Mouse (Mus musculus) spleen, adult 2 months (tissue): Measurements from ENCODE around the gene Mrpl38.

Experiments used
- CTCF ChIP-seq: fragments of 200-500 bp; IDR thresholded peaks from 2 replicates; pipeline ENCODE4 v1.5.1; 2011; ENCODE audit warnings: mild to moderate bottlenecking, inconsistent platforms; ENCODE audit not compliant: insufficient read depth, insufficient read length, insufficient replicate concordance; ENCODE audit errors: extremely low read depth
- POLR2A ChIP-seq: fragments of 200-500 bp; IDR thresholded peaks from 2 replicates; pipeline ENCODE4 v1.6.1; 2011; ENCODE audit warnings: low read depth, low read length, inconsistent platforms

GRCm38 (mm10) chr11:116187226-116187930 lies 48.7 kb upstream of the Mrpl38 start:
- no peak for TF ChIP-seq POLR2A
- TF ChIP-seq CTCF = no peak
